Mouse (Mus musculus) thymus, postnatal 10 days (tissue): Measurements from ENCODE around the gene Thap3.

ENCODE experiments used
- DNase-seq, 2 experiments: peaks; one replicate each; pipeline ENCODE4 v3.0.0; 2021; ENCODE audit warnings: low spot score in 2 of 2

Gene Thap3

GRCm38 (mm10) chr4:152009076-152010051 is 20.6 kb upstream of the Thap3 start:
- peak; percentile 39 to 46 for DNase-seq

GRCm38 (mm10) chr4:152008622-152009075 is 19.9 kb upstream of the Thap3 start, which contains the start of gene Klhl21:
Gene Klhl21 (plus strand): TSS chr4:152008803.
- peak; percentile 79 to 82 for DNase-seq

GRCm38 (mm10) chr4:152008148-152008500 is 19.3 kb upstream of the Thap3 start:
- DNase-seq: no peak

- DNase-seq: no peak
Observed at GRCm38 (mm10) chr4:152007481-152008147, 18.8 kb upstream of the Thap3 start.

GRCm38 (mm10) chr4:152006812-152007211 is 18.0 kb upstream of the Thap3 start:
- no peak for DNase-seq

GRCm38 (mm10) chr4:152006137-152006536 is 17.3 kb upstream of the Thap3 start:
- DNase-seq: no peak

GRCm38 (mm10) chr4:152002063-152002462 is 13.3 kb upstream of the Thap3 start:
- no peak for DNase-seq

GRCm38 (mm10) chr4:152001335-152001734 is 12.5 kb upstream of the Thap3 start:
- DNase-seq: no peak

- no peak for DNase-seq
Observed at GRCm38 (mm10) chr4:152000906-152001305, 12.1 kb upstream of the Thap3 start.

- DNase-seq: no peak
Observed at GRCm38 (mm10) chr4:151999481-151999880, 10.7 kb upstream of the Thap3 start.

GRCm38 (mm10) chr4:151997701-151998100 is 8.9 kb upstream of the Thap3 start:
- no peak for DNase-seq

- DNase-seq: no peak
Observed at GRCm38 (mm10) chr4:151996951-151997222, 8.1 kb upstream of the Thap3 start.

- peak; percentile 98 for DNase-seq
Observed at GRCm38 (mm10) chr4:151996173-151996950, 7.6 kb upstream of the Thap3 start, which contains the start of gene Phf13. Gene Phf13 (minus strand): TSS chr4:151996258.

GRCm38 (mm10) chr4:151995371-151996172 is 6.8 kb upstream of the Thap3 start:
- DNase-seq: peak in 1 of 2 experiments; percentile 47

GRCm38 (mm10) chr4:151994228-151995171 is 5.7 kb upstream of the Thap3 start:
- DNase-seq: peak; percentile 25 to 38

GRCm38 (mm10) chr4:151993035-151993434 is 4.2 kb upstream of the Thap3 start:
- DNase-seq: no peak

- DNase-seq: no peak
Observed at GRCm38 (mm10) chr4:151992091-151992490, 3.3 kb upstream of the Thap3 start.

- DNase-seq: no peak
Observed at GRCm38 (mm10) chr4:151989110-151989488, 302 bp upstream of the Thap3 start.

GRCm38 (mm10) chr4:151988014-151988341 is 819 bp downstream of the Thap3 start:
- DNase-seq: no peak

- no peak for DNase-seq
Observed at GRCm38 (mm10) chr4:151986650-151987049, 2.1 kb downstream of the Thap3 start.
